Mouse (Mus musculus): ENCODE data around the gene Disp2. TPM values are rescaled to one million over a fixed set of nuclear protein-coding genes. Genes with fewer than 3 reads are reported as not detected.

Gene Disp2
- 100 to 1,000 TPM; 186 to 188 TPM for total RNA-seq (2021)

- peak; percentile 95 to 98 for DNase-seq (ENCODE audit: low spot score in 2 of 2)
- intact Hi-C loops (cut with DNase I): loop anchor here (1.0 to 2.0 kb wide), 2 partner anchors 33 to 38 kb away; no protein-coding TSS in a partner anchor
Measured at GRCm38 (mm10) chr2:118779504-118780480, at the start of gene Disp2. Gene Disp2 (plus strand): TSS chr2:118779719.

GRCm38 (mm10) chr2:118729816-118730621 is 49.5 kb upstream of the Disp2 start:
- intact Hi-C loops (cut with DNase I): loop anchor here (1.0 to 10.0 kb wide), 3 partner anchors 28 to 465 kb away; no protein-coding TSS in a partner anchor

GRCm38 (mm10) chr2:118730622-118730915 is 49.0 kb upstream of the Disp2 start:
- intact Hi-C loops (cut with DNase I): loop anchor here (1.0 to 10.0 kb wide), 3 partner anchors 28 to 466 kb away; no protein-coding TSS in a partner anchor
- peak; percentile 77 to 80 for DNase-seq (ENCODE audit: low spot score in 2 of 2)

More at GRCm38 (mm10) chr2:118729816-118730621, 49.5 kb upstream of the Disp2 start:
- no peak for DNase-seq (ENCODE audit: low spot score in 2 of 2)

- intact Hi-C loops (cut with DNase I): loop anchor here (1.0 to 10.0 kb wide), 3 partner anchors 33 to 467 kb away; no protein-coding TSS in a partner anchor
- DNase-seq (ENCODE audit: low spot score in 2 of 2): no peak
Measured at GRCm38 (mm10) chr2:118731981-118732380, 47.5 kb upstream of the Disp2 start.

GRCm38 (mm10) chr2:118733341-118733740 is 46.2 kb upstream of the Disp2 start:
- peak in 1 of 2 experiments; percentile 83 for DNase-seq (ENCODE audit: low spot score in 2 of 2)

GRCm38 (mm10) chr2:118740341-118740740 is 39.2 kb upstream of the Disp2 start:
- no peak for DNase-seq (ENCODE audit: low spot score in 2 of 2)
- intact Hi-C loops (cut with DNase I): no loop called here

More at GRCm38 (mm10) chr2:118733341-118733740, 46.2 kb upstream of the Disp2 start:
- intact Hi-C loops (cut with DNase I): loop anchor here (10.0 kb wide), 1 partner anchor 469 kb away; no protein-coding TSS in a partner anchor

- peak in 1 of 2 experiments; percentile 85 for DNase-seq (ENCODE audit: low spot score in 2 of 2)
- intact Hi-C loops (cut with DNase I): loop anchor here (1.0 kb wide), 1 partner anchor 38 kb away; the partner anchor contains the start of gene Disp2
Measured at GRCm38 (mm10) chr2:118741183-118741582, 38.3 kb upstream of the Disp2 start.

GRCm38 (mm10) chr2:118743261-118743943 is 36.1 kb upstream of the Disp2 start:
- intact Hi-C loops (cut with DNase I): no loop called here
- DNase-seq (ENCODE audit: low spot score in 2 of 2): peak; percentile 51 to 57

- DNase-seq (ENCODE audit: low spot score in 2 of 2): no peak
- intact Hi-C loops (cut with DNase I): loop anchor here (2.0 to 5.0 kb wide), 2 partner anchors 42 to 138 kb away; partner anchors contain the start of gene Ankrd63
Measured at GRCm38 (mm10) chr2:118744621-118745020, 34.9 kb upstream of the Disp2 start.

GRCm38 (mm10) chr2:118745232-118745884 is 34.2 kb upstream of the Disp2 start, which contains the start of gene Inafm2:
Gene Inafm2 (plus strand): TSS chr2:118745758.
- intact Hi-C loops (cut with DNase I): loop anchor here (2.0 to 5.0 kb wide), 2 partner anchors 43 to 137 kb away; partner anchors contain the start of gene Ankrd63
- DNase-seq (ENCODE audit: low spot score in 2 of 2): peak; percentile 91 to 94

- peak in 1 of 2 experiments; percentile 42 for DNase-seq (ENCODE audit: low spot score in 2 of 2)
- intact Hi-C loops (cut with DNase I): loop anchor here (2.0 to 5.0 kb wide), 4 partner anchors 15 to 137 kb away; partner anchors contain the start of genes Ankrd63 and Disp2
Measured at GRCm38 (mm10) chr2:118745915-118746901, 33.3 kb upstream of the Disp2 start.

GRCm38 (mm10) chr2:118747301-118747960 is 32.1 kb upstream of the Disp2 start:
- intact Hi-C loops (cut with DNase I): loop anchor here (2.0 to 5.0 kb wide), 3 partner anchors 13 to 45 kb away; partner anchors contain the start of genes Ankrd63 and Disp2
- DNase-seq (ENCODE audit: low spot score in 2 of 2): no peak

- intact Hi-C loops (cut with DNase I): loop anchor here (5.0 kb wide), 1 partner anchor 47 kb away; the partner anchor contains the start of gene Ankrd63
Measured at GRCm38 (mm10) chr2:118749341-118749884, 30.1 kb upstream of the Disp2 start.

GRCm38 (mm10) chr2:118750476-118750875 is 29.0 kb upstream of the Disp2 start:
- no peak for DNase-seq (ENCODE audit: low spot score in 2 of 2)
- intact Hi-C loops (cut with DNase I): no loop called here

More at GRCm38 (mm10) chr2:118749341-118749884, 30.1 kb upstream of the Disp2 start:
- DNase-seq (ENCODE audit: low spot score in 2 of 2): no peak

- DNase-seq (ENCODE audit: low spot score in 2 of 2): no peak
- intact Hi-C loops (cut with DNase I): no loop called here
Measured at GRCm38 (mm10) chr2:118751896-118752791, 27.4 kb upstream of the Disp2 start.

Data from left cerebral cortex, postnatal 25 days (tissue).